Mouse (Mus musculus): ENCODE measurements around the gene Map3k21. TPM values are rescaled to one million over a fixed set of nuclear protein-coding genes. Genes with fewer than 3 reads are reported as not detected.

Map3k21 gene
- polyA plus RNA-seq, 1 experiment: 0.82 TPM

DNA sequence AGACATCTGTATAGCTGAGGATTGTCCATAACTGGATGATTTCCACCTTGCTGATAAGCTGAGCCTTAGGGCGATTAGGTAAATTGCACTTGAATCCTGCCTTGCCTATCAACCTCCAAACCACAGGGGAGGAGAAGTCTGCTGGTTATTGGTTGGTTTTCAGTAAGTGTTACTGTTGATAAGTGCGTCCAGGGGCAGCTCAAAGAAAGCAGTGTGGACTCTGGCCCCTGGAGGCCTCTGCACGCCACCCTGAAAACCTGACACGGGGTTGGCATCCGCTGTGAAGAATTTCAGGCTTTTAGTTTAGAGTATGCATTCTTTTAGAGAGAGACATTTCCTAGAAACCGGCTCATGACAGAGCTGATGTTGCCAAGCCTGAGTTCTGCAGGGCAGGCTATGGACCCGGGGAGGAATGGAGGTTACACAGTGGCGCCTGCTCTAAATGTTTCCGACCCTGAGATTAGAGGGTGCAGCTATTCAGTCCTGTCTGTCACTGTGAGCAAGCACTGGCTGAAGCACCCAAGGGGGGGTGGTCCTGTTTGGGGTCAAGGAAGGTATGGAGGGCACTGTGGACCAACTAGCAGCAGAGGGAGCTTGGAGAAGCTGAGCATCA, 38.6 kb downstream of the Map3k21 start:
- TF ChIP-seq CTCF (IDR thresholded peaks at IDR 0.05; ENCODE audit: borderline replicate concordance, extremely low read depth, insufficient read depth, insufficient read length): no peak
- no peak for TF ChIP-seq POLR2A (IDR thresholded peaks at IDR 0.05; ENCODE audit: borderline replicate concordance, extremely low read depth, insufficient read depth, insufficient read length, poor library complexity, severe bottlenecking)
- no peak for DNase-seq (ENCODE audit: low read depth)

DNA sequence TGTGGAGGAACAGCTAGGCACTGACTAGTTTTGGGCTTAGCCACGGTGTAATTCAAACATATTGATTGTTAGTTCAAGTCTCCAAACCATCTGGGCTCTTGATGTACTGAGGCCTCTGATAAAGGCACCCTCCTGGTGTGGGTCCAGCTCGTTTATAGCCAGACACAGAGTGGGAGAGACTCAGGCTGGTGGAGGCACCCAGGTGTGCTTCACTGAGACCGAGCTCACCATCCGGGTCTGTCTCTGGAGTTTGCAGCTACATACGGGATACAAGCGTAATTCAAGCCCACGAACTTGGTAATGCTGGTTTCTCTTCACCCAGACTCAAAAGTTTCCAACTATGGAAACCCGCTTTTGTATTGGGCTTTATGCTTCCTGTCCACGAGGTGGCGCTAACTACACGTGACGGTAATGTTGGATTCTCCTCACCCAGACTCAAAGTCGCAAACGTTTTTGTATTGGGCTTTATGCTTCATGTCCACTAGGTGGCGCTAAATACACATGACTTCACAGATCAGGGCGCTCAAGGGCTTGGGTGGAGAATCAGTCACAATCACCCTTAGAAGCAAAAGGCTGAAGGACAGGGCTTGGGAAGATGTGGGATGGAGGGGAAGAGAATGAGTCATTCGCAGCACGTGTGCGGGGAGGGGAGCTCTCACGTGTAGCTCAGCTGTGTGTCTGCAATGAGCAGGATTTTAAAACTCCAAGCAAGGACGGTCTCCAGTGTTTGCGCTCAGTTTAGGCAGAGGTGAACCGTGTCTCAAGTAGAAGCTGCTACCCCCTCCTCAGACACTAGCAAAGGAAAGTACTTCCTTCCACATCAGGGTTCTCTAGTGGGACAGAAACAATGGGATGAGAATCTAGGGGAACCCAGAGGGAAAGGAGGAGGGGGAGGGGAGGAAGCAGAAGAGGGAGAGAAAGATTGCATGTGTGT, 40.0 kb downstream of the Map3k21 start:
- DNase-seq (ENCODE audit: low read depth): peak; percentile 97
- TF ChIP-seq POLR2A (IDR thresholded peaks at IDR 0.05; ENCODE audit: borderline replicate concordance, extremely low read depth, insufficient read depth, insufficient read length, poor library complexity, severe bottlenecking): no peak
- peak; percentile 93; the same call in 1 of the 2 replicates for TF ChIP-seq CTCF (IDR thresholded peaks at IDR 0.05; ENCODE audit: borderline replicate concordance, extremely low read depth, insufficient read depth, insufficient read length)

DNA sequence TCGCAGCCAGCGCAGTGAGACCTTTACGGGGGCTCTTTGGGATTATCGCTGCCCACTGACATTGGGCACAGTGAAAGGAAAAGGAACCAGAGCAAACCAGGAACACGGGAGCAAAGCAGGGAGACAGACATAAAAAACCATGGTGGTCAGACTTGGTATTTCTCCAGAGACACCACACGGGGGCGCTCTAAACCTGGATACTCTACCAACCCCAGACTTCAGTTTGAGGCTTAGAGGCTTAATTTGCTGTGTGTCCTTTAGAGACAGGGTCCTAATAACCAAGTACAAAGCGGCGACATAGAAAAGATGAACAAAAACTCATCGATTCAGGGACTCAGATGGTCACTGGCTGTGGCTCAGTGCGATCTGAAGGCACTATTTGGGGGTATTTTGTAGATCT, 45.4 kb downstream of the Map3k21 start:
- DNase-seq (ENCODE audit: low read depth): peak; percentile 79
- no peak for TF ChIP-seq POLR2A (IDR thresholded peaks at IDR 0.05; ENCODE audit: borderline replicate concordance, extremely low read depth, insufficient read depth, insufficient read length, poor library complexity, severe bottlenecking)
- TF ChIP-seq CTCF (IDR thresholded peaks at IDR 0.05; ENCODE audit: borderline replicate concordance, extremely low read depth, insufficient read depth, insufficient read length): peak; percentile 82

DNA sequence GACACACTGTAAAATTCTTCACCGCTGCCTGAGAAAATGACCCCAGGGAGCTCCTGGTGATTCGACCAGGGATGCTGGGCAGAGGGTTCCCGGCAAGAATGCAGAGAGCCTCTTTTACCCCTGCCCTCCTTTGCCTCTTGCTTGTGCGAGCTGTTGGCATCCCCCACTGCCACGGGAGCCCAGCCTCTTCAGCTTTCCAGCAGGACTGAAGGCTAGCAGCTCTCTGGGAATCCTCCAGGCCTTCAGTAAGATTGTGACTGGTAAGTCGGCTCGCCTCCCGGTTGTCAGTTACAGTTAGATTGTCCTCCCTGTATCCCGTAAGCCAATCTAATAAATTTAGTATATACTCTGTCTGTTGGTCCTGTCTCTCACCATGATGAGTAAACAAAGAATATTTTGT, 46.5 kb downstream of the Map3k21 start:
- no peak for TF ChIP-seq CTCF (IDR thresholded peaks at IDR 0.05; ENCODE audit: borderline replicate concordance, extremely low read depth, insufficient read depth, insufficient read length)
- no peak for DNase-seq (ENCODE audit: low read depth)

DNA sequence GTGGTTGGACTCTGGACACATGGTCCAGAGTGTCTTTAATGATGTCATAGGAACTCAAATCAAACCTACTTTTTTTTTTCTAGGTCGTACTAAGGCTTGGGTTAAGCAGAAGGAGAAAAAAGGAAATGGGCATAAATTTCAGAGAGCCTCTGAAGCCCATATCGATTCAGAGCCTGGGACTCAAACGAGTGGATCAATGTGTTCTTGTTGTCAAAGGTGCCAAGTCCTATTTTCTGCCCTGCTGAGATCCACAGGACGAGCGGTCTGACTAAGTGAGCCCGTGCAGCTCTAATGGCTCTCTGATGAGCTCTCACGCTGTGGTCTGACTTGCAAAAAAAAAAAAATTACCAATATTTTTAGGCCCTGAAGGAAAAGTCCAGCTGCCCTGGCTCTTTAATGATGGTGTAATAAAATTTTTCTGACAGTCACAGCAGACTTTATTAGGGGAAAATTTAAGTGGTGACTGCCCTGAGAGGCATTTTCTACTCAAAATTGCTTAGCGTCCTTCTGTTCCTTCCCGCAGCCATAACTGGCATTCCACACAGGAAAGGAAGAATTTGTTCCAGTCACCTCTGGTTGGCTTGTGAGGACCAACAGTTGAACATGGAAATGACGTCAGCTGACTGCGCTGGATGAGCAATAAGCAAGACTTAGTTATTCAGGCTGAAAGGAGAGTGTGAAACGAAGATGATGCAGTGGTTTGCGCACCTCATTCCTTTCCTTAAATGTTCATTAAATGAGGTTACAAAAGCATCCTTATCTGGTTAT, 47.2 kb downstream of the Map3k21 start:
- TF ChIP-seq POLR2A (IDR thresholded peaks at IDR 0.05; ENCODE audit: borderline replicate concordance, extremely low read depth, insufficient read depth, insufficient read length, poor library complexity, severe bottlenecking) (no peak), CTCF (IDR thresholded peaks at IDR 0.05; ENCODE audit: borderline replicate concordance, extremely low read depth, insufficient read depth, insufficient read length) (no peak)
- peak; percentile 41 for DNase-seq (ENCODE audit: low read depth)

DNA sequence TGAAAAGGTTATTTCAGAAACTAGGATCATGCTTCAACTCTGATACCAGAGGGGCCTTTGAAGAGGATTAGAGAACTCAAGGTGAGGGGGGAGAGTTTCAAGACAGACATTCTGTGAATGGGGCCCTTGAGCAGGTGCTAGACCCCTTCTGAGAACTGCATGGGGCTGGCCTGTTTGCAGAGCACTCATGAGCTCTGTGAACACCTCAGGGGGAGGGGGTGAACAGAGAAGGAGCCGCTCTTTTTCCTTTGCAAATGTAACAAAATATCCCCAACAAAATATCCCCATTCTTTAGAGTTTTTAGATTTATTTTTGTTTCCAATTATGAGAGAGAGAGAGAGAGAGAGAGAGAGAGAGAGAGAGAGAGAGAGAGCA, 47.7 kb downstream of the Map3k21 start:
- TF ChIP-seq POLR2A (IDR thresholded peaks at IDR 0.05; ENCODE audit: borderline replicate concordance, extremely low read depth, insufficient read depth, insufficient read length, poor library complexity, severe bottlenecking) (no peak), CTCF (IDR thresholded peaks at IDR 0.05; ENCODE audit: borderline replicate concordance, extremely low read depth, insufficient read depth, insufficient read length) (no peak)
- DNase-seq (ENCODE audit: low read depth): no peak

DNA sequence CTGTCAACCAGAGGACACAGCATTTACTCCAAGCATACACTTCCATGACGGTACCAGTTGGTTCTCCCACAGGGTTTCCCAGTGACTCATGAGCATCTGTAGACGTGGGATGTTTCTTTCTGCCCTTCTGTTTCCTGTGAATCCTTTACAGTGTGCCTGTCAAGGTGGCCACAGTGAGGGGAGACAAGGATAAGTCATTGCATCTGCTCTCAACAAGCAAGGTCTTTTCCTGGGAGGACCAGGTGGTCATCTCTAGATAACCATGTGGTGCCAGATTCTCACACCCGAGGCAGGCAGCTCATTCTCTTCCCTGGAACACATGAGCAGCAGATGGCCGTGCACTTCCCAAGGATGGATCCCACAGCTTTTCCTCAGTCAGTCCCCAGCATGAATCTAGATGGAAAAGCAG, 49.1 kb downstream of the Map3k21 start:
- peak; percentile 37 for DNase-seq (ENCODE audit: low read depth)
- TF ChIP-seq CTCF (IDR thresholded peaks at IDR 0.05; ENCODE audit: borderline replicate concordance, extremely low read depth, insufficient read depth, insufficient read length): no peak
- no peak for TF ChIP-seq POLR2A (IDR thresholded peaks at IDR 0.05; ENCODE audit: borderline replicate concordance, extremely low read depth, insufficient read depth, insufficient read length, poor library complexity, severe bottlenecking)

DNA sequence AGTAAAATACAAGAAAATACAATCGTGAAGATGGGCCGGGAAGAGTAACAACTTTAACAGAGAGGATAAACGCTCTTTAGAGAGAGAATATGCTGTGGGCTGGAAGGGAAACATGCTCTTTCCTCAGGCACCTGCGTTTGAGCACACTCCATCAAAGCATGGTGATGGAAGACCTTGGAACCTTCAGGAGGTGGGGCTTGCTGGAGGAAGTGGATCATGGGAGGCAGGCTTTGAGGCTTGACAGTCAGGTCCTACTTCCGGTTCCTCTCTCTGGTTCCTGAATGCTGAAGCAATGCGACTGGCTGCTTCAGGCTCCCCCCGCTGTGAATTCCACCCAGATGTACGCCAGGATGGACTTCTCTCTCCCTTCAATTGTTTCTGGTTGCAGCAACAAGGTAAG, 49.8 kb downstream of the Map3k21 start:
- DNase-seq (ENCODE audit: low read depth): no peak

DNA sequence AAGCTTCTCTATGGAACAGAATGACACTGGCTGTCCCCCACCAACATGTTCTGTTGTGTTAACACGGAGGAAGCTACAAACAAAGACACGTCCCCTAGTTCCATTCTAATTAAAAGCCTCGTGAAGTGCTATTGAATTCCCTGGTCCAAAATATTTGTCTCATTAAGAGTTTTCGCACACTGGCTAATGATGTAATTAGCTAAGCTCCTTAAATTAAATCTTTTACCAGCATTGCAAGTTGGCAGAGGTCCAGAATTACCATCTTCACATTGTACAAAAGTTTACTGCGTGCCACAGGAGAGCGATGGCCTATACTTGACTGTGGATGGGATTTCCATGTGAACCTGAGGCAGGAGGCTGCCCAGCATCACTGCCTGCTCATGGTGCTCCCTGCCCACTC, 51.5 kb downstream of the Map3k21 start:
- DNase-seq (ENCODE audit: low read depth): peak; percentile 61
- TF ChIP-seq POLR2A (IDR thresholded peaks at IDR 0.05; ENCODE audit: borderline replicate concordance, extremely low read depth, insufficient read depth, insufficient read length, poor library complexity, severe bottlenecking) (no peak), CTCF (IDR thresholded peaks at IDR 0.05; ENCODE audit: borderline replicate concordance, extremely low read depth, insufficient read depth, insufficient read length) (no peak)

More for the DNA sequence above, 49.8 kb downstream of the Map3k21 start:
- TF ChIP-seq POLR2A (IDR thresholded peaks at IDR 0.05; ENCODE audit: borderline replicate concordance, extremely low read depth, insufficient read depth, insufficient read length, poor library complexity, severe bottlenecking): no peak
- TF ChIP-seq CTCF (IDR thresholded peaks at IDR 0.05; ENCODE audit: borderline replicate concordance, extremely low read depth, insufficient read depth, insufficient read length): no peak

DNA sequence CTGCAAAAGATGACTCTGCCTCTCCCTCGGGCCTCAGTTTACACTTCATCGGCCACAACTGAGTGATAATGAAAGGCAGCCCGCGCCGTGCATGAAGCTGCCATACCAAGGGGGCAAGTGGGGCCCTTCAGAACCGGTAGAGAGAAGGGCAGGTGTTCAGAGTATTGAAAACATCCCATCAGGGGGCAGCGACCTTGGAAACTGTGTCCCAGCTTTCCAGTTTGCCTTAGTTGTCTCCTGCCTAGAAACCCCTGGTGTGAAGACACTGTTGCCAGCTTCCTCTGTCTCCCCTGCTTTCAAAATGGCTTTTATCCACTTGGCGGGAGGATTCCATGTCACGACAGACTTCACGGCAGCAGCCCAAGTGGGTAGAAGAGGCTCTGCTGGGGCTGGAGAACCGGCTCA, 53.6 kb downstream of the Map3k21 start:
- TF ChIP-seq POLR2A (IDR thresholded peaks at IDR 0.05; ENCODE audit: borderline replicate concordance, extremely low read depth, insufficient read depth, insufficient read length, poor library complexity, severe bottlenecking) (no peak), CTCF (IDR thresholded peaks at IDR 0.05; ENCODE audit: borderline replicate concordance, extremely low read depth, insufficient read depth, insufficient read length) (no peak)

DNA sequence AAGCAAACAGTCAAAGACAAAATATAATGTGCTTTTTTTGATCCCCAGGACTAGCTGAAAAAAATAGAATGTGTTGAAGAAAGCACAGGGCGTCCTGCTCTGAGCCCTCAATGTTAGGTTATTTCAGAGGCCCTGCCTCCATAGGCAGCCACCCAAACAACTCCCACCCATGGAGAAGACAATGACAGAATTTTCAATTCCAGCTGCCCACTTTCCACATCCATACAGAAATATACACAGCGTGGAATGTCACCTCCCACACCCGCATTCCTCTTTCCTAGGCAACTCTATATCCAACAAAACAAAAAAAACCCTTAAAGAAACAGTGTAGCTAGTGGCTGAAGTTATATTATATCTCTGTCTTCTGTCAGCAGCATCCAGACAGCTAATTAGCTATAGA, 61.1 kb downstream of the Map3k21 start:
- TF ChIP-seq POLR2A (IDR thresholded peaks at IDR 0.05; ENCODE audit: borderline replicate concordance, extremely low read depth, insufficient read depth, insufficient read length, poor library complexity, severe bottlenecking): no peak
- TF ChIP-seq CTCF (IDR thresholded peaks at IDR 0.05; ENCODE audit: borderline replicate concordance, extremely low read depth, insufficient read depth, insufficient read length): no peak
- no peak for DNase-seq (ENCODE audit: low read depth)

More for the DNA sequence above, 53.6 kb downstream of the Map3k21 start:
- peak; percentile 28 for DNase-seq (ENCODE audit: low read depth)

All from brain, embryonic 14.5 days (tissue).